Comparison of ENCODE assay signal across 8 mouse cellular contexts in the genomic region with DNA sequence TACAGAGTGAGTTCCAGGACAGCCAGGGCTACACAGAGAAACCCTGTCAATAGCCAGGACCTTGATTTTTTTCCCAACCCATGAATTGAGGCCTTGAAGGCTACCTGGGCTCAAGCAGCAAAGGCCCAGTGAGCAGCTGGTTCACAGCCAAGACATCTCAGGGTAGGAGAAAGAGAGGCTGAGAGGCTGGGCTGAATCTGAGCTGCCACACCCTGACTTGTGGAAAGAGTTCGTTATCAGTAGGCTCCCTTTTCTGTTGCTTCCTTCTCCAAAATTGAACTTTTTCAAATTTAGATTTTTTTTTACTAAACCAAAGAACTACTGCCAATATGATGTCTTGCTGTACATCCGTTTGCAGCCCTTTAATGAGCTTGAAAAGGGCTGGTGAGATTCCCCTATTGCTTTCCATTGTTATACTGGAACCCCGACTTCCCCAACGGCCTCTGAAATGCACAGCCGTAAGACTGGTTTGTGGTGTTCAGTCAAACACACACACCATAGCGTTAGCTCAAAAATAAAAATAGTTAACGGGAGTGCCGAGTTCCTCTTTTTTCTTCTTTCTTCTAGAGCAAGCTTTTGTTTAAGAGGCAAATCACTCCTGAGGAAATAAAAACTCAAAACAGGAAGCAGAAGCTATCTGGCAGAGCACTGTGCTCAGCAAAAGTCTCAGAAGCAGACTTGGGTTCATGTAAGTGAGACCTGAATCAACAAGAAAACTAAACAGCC. TPM values are rescaled to one million over a fixed set of nuclear protein-coding genes. Genes with fewer than 3 reads are reported as not detected.
A peak's percentile ranks its signal among the peaks of the same experiment; 100 is the strongest.
DNase-seq lines count a peak whose midpoint lies in the region; ATAC-seq and TF ChIP-seq lines count a peak whose summit lies in the region.
"Had no signal": no experiment of that assay in that cellular context is flagged by ENCODE, and none has a peak within 500 bp of the region (broad histone marks: within the 10 kb centered on the region; RNA-seq: fewer than 3 reads in every experiment).

No protein-coding gene starts in this region.

- no peak overlapping the region for H3K4me2 ChIP-seq in lung, embryonic 14.5 days
- H3K4me2 ChIP-seq: limb, embryonic 12.5 days had no signal

- no peak overlapping the region for H3K9ac ChIP-seq in lung, embryonic 14.5 days
- H3K9ac ChIP-seq in MEL (ENCODE audit: control insufficient read depth, low read depth, low read length, poor library complexity, severe bottlenecking), result no peak overlapping the region
- H3K9ac ChIP-seq: limb, embryonic 12.5 days had no signal

- no peaks in the 10 kb centered on the region for H3K79me2 ChIP-seq in MEL (ENCODE audit: control insufficient read depth, insufficient read depth, low read length, poor library complexity)

- TF ChIP-seq POLR2A in lung, adult 2 months (IDR thresholded peaks at IDR 0.05; ENCODE audit: borderline replicate concordance, extremely low read depth, low read depth, low read length), result no peak
- no peak for TF ChIP-seq POLR2A in MEL (IDR thresholded peaks at IDR 0.05; ENCODE audit: control insufficient read depth in 1 of 2, insufficient read depth in 1 of 2, low read depth in 1 of 2, low read length in 2 of 2, poor library complexity in 1 of 2)

- peak; percentile 61 to 67 for TF ChIP-seq EP300 in MEL (IDR thresholded peaks at IDR 0.05; ENCODE audit: low read depth in 1 of 2, low read length in 2 of 2)

- H3K27me3 ChIP-seq in lung, embryonic 14.5 days (ENCODE audit: insufficient read depth, low read length), result no peaks in the 10 kb centered on the region
- H3K27me3 ChIP-seq in MEL (ENCODE audit: control insufficient read depth in 1 of 2, insufficient read depth in 2 of 2, low read length in 2 of 2), result no peaks in the 10 kb centered on the region
- no peaks in the 10 kb centered on the region for H3K27me3 ChIP-seq in midbrain, embryonic 10.5 days (ENCODE audit: low read depth, poor library complexity, severe bottlenecking)
- H3K27me3 ChIP-seq: limb, embryonic 12.5 days had no signal

- no peaks in the 10 kb centered on the region for H3K9me3 ChIP-seq in lung, embryonic 14.5 days (ENCODE audit: low read depth, low read length)
- H3K9me3 ChIP-seq in MEL (replicated peaks; ENCODE audit: insufficient read depth, low read length), result no peaks in the 10 kb centered on the region
- H3K9me3 ChIP-seq in midbrain, embryonic 10.5 days (replicated peaks), result no peaks in the 10 kb centered on the region
- H3K9me3 ChIP-seq: limb, embryonic 12.5 days had no signal

- no peak for TF ChIP-seq RAD21 in MEL (IDR thresholded peaks at IDR 0.05; ENCODE audit: low read depth, low read length)

- 73% methylated on average over 8 of the region's 8 CpGs for WGBS in lung, embryonic 14.5 days
- WGBS in lung, adult 2 months, result 49% methylated on average over 8 of the region's 8 CpGs
- WGBS in midbrain, embryonic 10.5 days, result 83% methylated on average over 8 of the region's 8 CpGs

- H3K4me3 ChIP-seq in lung, embryonic 14.5 days (ENCODE audit: low read depth, low read length), result no peak overlapping the region
- no peak overlapping the region for H3K4me3 ChIP-seq in lung, adult 2 months (replicated peaks; ENCODE audit: extremely low read depth, low read depth, low read length)
- no peak overlapping the region for H3K4me3 ChIP-seq in MEL (ENCODE audit: control insufficient read depth in 1 of 2, insufficient read depth in 1 of 2, low read depth in 2 of 2, low read length in 2 of 2)
- no peak overlapping the region for H3K4me3 ChIP-seq in midbrain, embryonic 10.5 days
- H3K4me3 ChIP-seq: limb, embryonic 12.5 days had no signal

- no peak for ATAC-seq in lung, embryonic 14.5 days (ENCODE audit: insufficient read depth)
- peak; percentile 67 for ATAC-seq in granulocyte monocyte progenitor cell, adult 5-6 weeks (replicated peaks; ENCODE audit: poor library complexity, severe bottlenecking)
- peak; percentile 75 for ATAC-seq in megakaryocyte progenitor cell, adult 5-6 weeks (replicated peaks; ENCODE audit: poor library complexity)

- no peaks in the 10 kb centered on the region for H3K36me3 ChIP-seq in lung, embryonic 14.5 days (ENCODE audit: insufficient read depth)
- H3K36me3 ChIP-seq in MEL (ENCODE audit: control insufficient read depth in 1 of 2, insufficient read depth in 2 of 2, low read length in 2 of 2), result peaks cover 0 to 22% of the 10 kb centered on the region in 2 experiments; a peak in 2 of 4 replicates
- H3K36me3 ChIP-seq in midbrain, embryonic 10.5 days, result no peaks in the 10 kb centered on the region
- H3K36me3 ChIP-seq: limb, embryonic 12.5 days had no signal

- no peak for TF ChIP-seq CTCF in lung, embryonic 14.5 days (IDR thresholded peaks at IDR 0.05; ENCODE audit: low read depth)
- TF ChIP-seq CTCF in lung, adult 2 months (IDR thresholded peaks at IDR 0.05; ENCODE audit: insufficient read depth, low read length), result no peak
- TF ChIP-seq CTCF in MEL (IDR thresholded peaks at IDR 0.05 in 2 of 3, conservative IDR thresholded peaks at IDR 0.05 in 1 of 3; ENCODE audit: control insufficient read depth in 1 of 3, insufficient read depth in 1 of 3, low read depth in 2 of 3, low read length in 3 of 3, poor library complexity in 1 of 3, severe bottlenecking in 1 of 3), result no peak

- DNase-seq in lung, embryonic 14.5 days, result no peak
- DNase-seq in lung, adult 2 months, result no peak
- peak; percentile 89 for DNase-seq in MEL (ENCODE audit: low read depth, low spot score)
- no peak for DNase-seq in midbrain, embryonic 10.5 days (ENCODE audit: low spot score)
- no peak for DNase-seq in layer of hippocampus, postnatal 10 days (ENCODE audit: low spot score in 2 of 2)

- peak overlapping the region; percentile 42; the same call in 1 of the 2 replicates for H3K27ac ChIP-seq in lung, embryonic 14.5 days (ENCODE audit: low read depth)
- peak overlapping the region; percentile 85 for H3K27ac ChIP-seq in MEL (ENCODE audit: control insufficient read depth, low read depth, low read length)
- no peak overlapping the region for H3K27ac ChIP-seq in midbrain, embryonic 10.5 days (replicated peaks)
- H3K27ac ChIP-seq: limb, embryonic 12.5 days had no signal

- H3K4me1 ChIP-seq in lung, embryonic 14.5 days (ENCODE audit: insufficient read depth), result no peaks in the 10 kb centered on the region
- H3K4me1 ChIP-seq in lung, adult 2 months (ENCODE audit: control insufficient read depth, insufficient read depth, low read length), result peaks cover 4% of the 10 kb centered on the region
- H3K4me1 ChIP-seq in MEL (ENCODE audit: control insufficient read depth in 1 of 2, insufficient read depth in 2 of 2, low read length in 2 of 2), result peaks cover 4 to 27% of the 10 kb centered on the region in 2 experiments
- H3K4me1 ChIP-seq in midbrain, embryonic 10.5 days, result no peaks in the 10 kb centered on the region

TF ChIP-seq in MEL, 35 proteins besides CTCF, POLR2A, EP300 and RAD21 (continues in another document):
- TF ChIP-seq SMC3 (IDR thresholded peaks at IDR 0.05; ENCODE audit: low read depth, low read length), result no peak
- peak; percentile 85 for TF ChIP-seq ZNF384 (IDR thresholded peaks at IDR 0.05; ENCODE audit: low read depth, low read length)
- TF ChIP-seq ELF1 (IDR thresholded peaks at IDR 0.05; ENCODE audit: low read depth, low read length), result no peak
- no peak for TF ChIP-seq MYC (IDR thresholded peaks at IDR 0.05; ENCODE audit: low read depth, low read length)
- no peak for TF ChIP-seq USF2 (IDR thresholded peaks at IDR 0.05; ENCODE audit: borderline replicate concordance in 1 of 2, insufficient read depth in 1 of 2, low read depth in 1 of 2, low read length in 2 of 2)
- TF ChIP-seq ZKSCAN1 (IDR thresholded peaks at IDR 0.05; ENCODE audit: low read depth, low read length), result no peak
- TF ChIP-seq JUND (IDR thresholded peaks at IDR 0.05; ENCODE audit: low read depth, low read length), result no peak
- TF ChIP-seq BHLHE40 (IDR thresholded peaks at IDR 0.05; ENCODE audit: borderline replicate concordance, low read depth, low read length), result peak; percentile 47; the same call in 1 of the 2 replicates
- no peak for TF ChIP-seq USF1 (IDR thresholded peaks at IDR 0.05; ENCODE audit: low read depth, low read length)
- TF ChIP-seq ZC3H11A (IDR thresholded peaks at IDR 0.05; ENCODE audit: low read depth, low read length), result no peak
- TF ChIP-seq CHD2 (IDR thresholded peaks at IDR 0.05; ENCODE audit: low read length), result no peak
- no peak for TF ChIP-seq NELFE (IDR thresholded peaks at IDR 0.05; ENCODE audit: low read depth, low read length)
- no peak for TF ChIP-seq POLR2AphosphoS5 (IDR thresholded peaks at IDR 0.05; ENCODE audit: borderline replicate concordance, low read depth, low read length)
- TF ChIP-seq MYB (IDR thresholded peaks at IDR 0.05; ENCODE audit: low read depth, low read length), result no peak
- TF ChIP-seq UBTF (IDR thresholded peaks at IDR 0.05; ENCODE audit: borderline replicate concordance, insufficient read depth, low read depth, low read length), result no peak

RNA-seq across cellular contexts. Expression of gene Lgmn, which starts 11.7 kb away (rescaled TPM):
- polyA plus RNA-seq in lung, embryonic 14.5 days (2014; fragmentation: Nextera tagmentation; extraction: Ambion mirVana), result 104 and 108 TPM in 2 replicates
- 106 and 153 TPM in 2 replicates for polyA plus RNA-seq in lung, adult 2 months (2012; rRNA removed)
- total RNA-seq in MEL (2012; rRNA removed), result 2.2 and 4.1 TPM in 2 replicates
- 1 to 10 TPM in 1 of 2 experiments, not detected in 1; 8.0 TPM for polyA plus RNA-seq in MEL (2012; ENCODE audit: insufficient read depth in 1 of 2, insufficient read length in 2 of 2, low read depth in 1 of 2, low replicate concordance in 2 of 2, missing spikeins in 1 of 2)
- 0.47 and 0.58 TPM in 2 replicates for total RNA-seq in granulocyte monocyte progenitor cell, adult 5-6 weeks (2014; fragmentation: Nextera tagmentation)
- 1.2 and 1.7 TPM in 2 replicates for total RNA-seq in granulocyte monocyte progenitor cell, adult 5-6 weeks (2017)
- 2.1 and 2.9 TPM in 2 replicates for total RNA-seq in megakaryocyte progenitor cell, adult 5-6 weeks (2015)
- total RNA-seq in megakaryocyte progenitor cell, adult 5-6 weeks (2017), result 0.71 and 2.2 TPM in 2 replicates
- 46.5 and 50.8 TPM in 2 replicates for polyA plus RNA-seq in midbrain, embryonic 10.5 days (2016; fragmentation: Nextera tagmentation; extraction: Ambion mirVana)
- total RNA-seq in layer of hippocampus, postnatal 10 days (2021), result 100 to 1,000 TPM; 108 to 121 TPM

RNA-seq across cellular contexts. Expression of gene Golga5, which starts 17.6 kb away (rescaled TPM):
- 29.4 and 33.9 TPM in 2 replicates for polyA plus RNA-seq in lung, embryonic 14.5 days (2014; fragmentation: Nextera tagmentation; extraction: Ambion mirVana)
- polyA plus RNA-seq in lung, adult 2 months (2012; rRNA removed), result 10.0 and 11.9 TPM in 2 replicates
- total RNA-seq in MEL (2012; rRNA removed), result 22.3 and 25.9 TPM in 2 replicates
- polyA plus RNA-seq in MEL (2012; ENCODE audit: insufficient read depth in 1 of 2, insufficient read length in 2 of 2, low read depth in 1 of 2, low replicate concordance in 2 of 2, missing spikeins in 1 of 2), result 10 to 100 TPM in 1 of 2 experiments, not detected in 1; 29.3 TPM
- total RNA-seq in granulocyte monocyte progenitor cell, adult 5-6 weeks (2014; fragmentation: Nextera tagmentation), result 25.2 and 28.7 TPM in 2 replicates
- 53.3 and 71.2 TPM in 2 replicates for total RNA-seq in granulocyte monocyte progenitor cell, adult 5-6 weeks (2017)
- total RNA-seq in megakaryocyte progenitor cell, adult 5-6 weeks (2015), result 22.1 and 28.8 TPM in 2 replicates
- 69.0 and 74.0 TPM in 2 replicates for total RNA-seq in megakaryocyte progenitor cell, adult 5-6 weeks (2017)
- 24.6 and 30.3 TPM in 2 replicates for polyA plus RNA-seq in midbrain, embryonic 10.5 days (2016; fragmentation: Nextera tagmentation; extraction: Ambion mirVana)
- total RNA-seq in layer of hippocampus, postnatal 10 days (2021), result 10 to 100 TPM; 22.5 to 25.1 TPM

Comparison
In these comparisons a context has a peak if more than half of its experiments do, and no peak if none do; other contexts are left out.
1. RNA of gene Lgmn, which starts 11.7 kb away (total RNA-seq): 108 to 121 TPM in layer of hippocampus, postnatal 10 days; 0.71 to 2.9 TPM in megakaryocyte progenitor cell, adult 5-6 weeks, 2.2 to 4.1 TPM in MEL and 0.47 to 1.7 TPM in granulocyte monocyte progenitor cell, adult 5-6 weeks; every median in the first group is over 10 times any median in the second.